Mouse (Mus musculus) stomach, postnatal 0 days (tissue): ENCODE measurements around the gene Acot13. TPM values are rescaled to one million over a fixed set of nuclear protein-coding genes. Genes with fewer than 3 reads are reported as not detected.
A peak's percentile ranks its signal among the peaks of the same experiment; 100 is the strongest.

Experiments
- ATAC-seq: fragments of 200-750 bp; cut with Nextera tagmentation; 2 replicates; pipeline ENCODE4 v1.8.0; 2017; ENCODE audit not compliant: low FRiP score, low TSS enrichment
- DNase-seq: peaks from one replicate; pipeline ENCODE4 v3.0.0-alpha.2; 2016; ENCODE audit warnings: low spot score
- H3K27ac ChIP-seq: fragments of 300-500 bp; sonication (generic); replicated peaks from 2 replicates; pipeline ENCODE4 v1.5.1; 2014; ENCODE audit warnings: mild to moderate bottlenecking, control low read depth
- H3K27me3 ChIP-seq: fragments of 300-500 bp; sonication (generic); 2 replicates; pipeline ENCODE4 v1.6.1; 2014; ENCODE audit warnings: low read length; ENCODE audit not compliant: control insufficient read depth, insufficient read depth
- H3K36me3 ChIP-seq: fragments of 300-500 bp; sonication (generic); 2 replicates; pipeline ENCODE4 v1.6.1; 2014; ENCODE audit warnings: low read length, mixed read lengths; ENCODE audit not compliant: control insufficient read depth, insufficient read depth
- H3K4me1 ChIP-seq: fragments of 300-500 bp; sonication (generic); replicated peaks from 2 replicates; pipeline ENCODE4 v1.6.1; 2014; ENCODE audit warnings: antibody characterized with exemption; ENCODE audit not compliant: control insufficient read depth, insufficient read depth
- H3K4me2 ChIP-seq: fragments of 300-500 bp; sonication (generic); replicated peaks from 2 replicates; pipeline ENCODE4 v1.6.1; 2014; ENCODE audit warnings: low read depth, mild to moderate bottlenecking, control low read depth, moderate library complexity
- H3K4me3 ChIP-seq: fragments of 300-500 bp; sonication (generic); 2 replicates; pipeline ENCODE4 v1.5.1; 2014; ENCODE audit warnings: low read depth, low read length, control low read depth
- H3K9ac ChIP-seq: fragments of 300-500 bp; sonication (generic); 2 replicates; pipeline ENCODE4 v1.6.1; 2014; ENCODE audit warnings: mild to moderate bottlenecking, low read length, control low read depth, mixed read lengths
- H3K9me3 ChIP-seq: fragments of 300-500 bp; sonication (generic); 2 replicates; pipeline ENCODE4 v1.6.1; 2016; ENCODE audit warnings: low read length; ENCODE audit not compliant: control insufficient read depth
- CTCF ChIP-seq: IDR thresholded peaks from 2 replicates; pipeline ENCODE4 v1.5.1; 2016; ENCODE audit warnings: antibody characterized with exemption, low read depth, mild to moderate bottlenecking, moderate library complexity
- EP300 ChIP-seq: optimal IDR thresholded peaks from 2 replicates; pipeline ENCODE3; 2016; ENCODE audit warnings: antibody characterized with exemption
- WGBS: fragments of 180-500 bp; shearing (Covaris S2); extraction: QIAGEN DNeasy Blood & Tissue Kit; methylation state at CpG from one replicate; pipeline ENCODE4 v1.1.7; 2014; 5-methylcytosine and 5-hydroxymethylcytosine counted together
- polyA plus RNA-seq: library from polyadenylated mRNA; unstranded; fragments of >200 nt; fragmentation: Nextera tagmentation; extraction: Ambion mirVana; gene quantifications from 2 replicates; pipeline ENCODE4 v1.2.1, GENCODE M21; 2015

Gene Acot13
- polyA plus RNA-seq, 1 experiment from 2014 or later: 111 TPM

GRCm38 (mm10) chr13:24866430-24867402 is 35.4 kb upstream of the Acot13 start:
- H3K9me3 ChIP-seq: no peaks in the 10 kb centered on the region
- TF ChIP-seq CTCF (no peak), EP300 (no peak)
- 40% methylated on average over 9 of the region's 9 CpGs for WGBS
- no peak overlapping the region for H3K4me3 ChIP-seq
- H3K4me1 ChIP-seq: no peaks in the 10 kb centered on the region
- H3K4me2 ChIP-seq: no peak overlapping the region
- ATAC-seq: peak; percentile 60; the same call in 1 of the 2 replicates
- H3K27me3 ChIP-seq: no peaks in the 10 kb centered on the region
- no peak for DNase-seq
- no peak overlapping the region for H3K9ac ChIP-seq
- no peak overlapping the region for H3K27ac ChIP-seq
- H3K36me3 ChIP-seq: no peaks in the 10 kb centered on the region

- WGBS: 63% methylated on average over 7 of the region's 7 CpGs
- peak; percentile 55 for DNase-seq
- H3K9ac ChIP-seq: no peak overlapping the region
Observed at GRCm38 (mm10) chr13:24862520-24862919, 31.2 kb upstream of the Acot13 start.

GRCm38 (mm10) chr13:24862021-24862420 is 30.7 kb upstream of the Acot13 start:
- H3K36me3 ChIP-seq: no peaks in the 10 kb centered on the region
- TF ChIP-seq EP300: no peak
- TF ChIP-seq CTCF: no peak
- H3K27me3 ChIP-seq: no peaks in the 10 kb centered on the region
- 50% methylated on average over 7 of the region's 7 CpGs for WGBS
- no peak overlapping the region for H3K27ac ChIP-seq
- H3K4me1 ChIP-seq: no peaks in the 10 kb centered on the region
- H3K4me2 ChIP-seq: no peak overlapping the region
- ATAC-seq (no peak), DNase-seq (no peak)
- H3K9ac ChIP-seq: no peak overlapping the region
- H3K9me3 ChIP-seq: no peaks in the 10 kb centered on the region
- H3K4me3 ChIP-seq: no peak overlapping the region

More at GRCm38 (mm10) chr13:24862520-24862919, 31.2 kb upstream of the Acot13 start:
- Histone ChIP-seq H3K4me2 (no peak overlapping the region), H3K27ac (no peak overlapping the region), H3K27me3 (no peaks in the 10 kb centered on the region), H3K4me1 (no peaks in the 10 kb centered on the region), H3K4me3 (no peak overlapping the region), H3K9me3 (no peaks in the 10 kb centered on the region), H3K36me3 (no peaks in the 10 kb centered on the region)
- ATAC-seq: no peak
- no peak for TF ChIP-seq EP300
- peak; percentile 57 for TF ChIP-seq CTCF

GRCm38 (mm10) chr13:24861084-24861483 is 29.7 kb upstream of the Acot13 start:
- Histone ChIP-seq H3K9ac (no peak overlapping the region), H3K9me3 (no peaks in the 10 kb centered on the region), H3K27me3 (no peaks in the 10 kb centered on the region), H3K4me3 (no peak overlapping the region), H3K27ac (no peak overlapping the region), H3K4me2 (no peak overlapping the region), H3K4me1 (no peaks in the 10 kb centered on the region), H3K36me3 (no peaks in the 10 kb centered on the region)
- no peak for DNase-seq
- 74% methylated on average over 12 of the region's 12 CpGs for WGBS
- ATAC-seq: no peak
- TF ChIP-seq EP300 (no peak), CTCF (no peak)

GRCm38 (mm10) chr13:24859115-24859514 is 27.8 kb upstream of the Acot13 start:
- Histone ChIP-seq H3K36me3 (no peaks in the 10 kb centered on the region), H3K9ac (no peak overlapping the region), H3K27me3 (no peaks in the 10 kb centered on the region), H3K4me3 (no peak overlapping the region), H3K4me1 (no peaks in the 10 kb centered on the region), H3K4me2 (no peak overlapping the region), H3K27ac (no peak overlapping the region), H3K9me3 (no peaks in the 10 kb centered on the region)
- ATAC-seq (no peak), DNase-seq (no peak)
- TF ChIP-seq EP300 (no peak), CTCF (no peak)

- H3K4me3 ChIP-seq: no peak overlapping the region
- H3K27me3 ChIP-seq: no peaks in the 10 kb centered on the region
- ATAC-seq (peak; percentile 84), DNase-seq (no peak)
- H3K4me1 ChIP-seq: no peaks in the 10 kb centered on the region
- no peak overlapping the region for H3K9ac ChIP-seq
- TF ChIP-seq EP300 (no peak), CTCF (no peak)
- H3K36me3 ChIP-seq: no peaks in the 10 kb centered on the region
- H3K4me2 ChIP-seq: no peak overlapping the region
- whole genome bisulfite sequencing: 68% methylated on average over 3 of the region's 3 CpGs
- no peak overlapping the region for H3K27ac ChIP-seq
- H3K9me3 ChIP-seq: no peaks in the 10 kb centered on the region
Observed at GRCm38 (mm10) chr13:24852570-24852969, 21.2 kb upstream of the Acot13 start.
